Mouse (Mus musculus): ENCODE results near the gene Pkdrej.
A peak's percentile ranks its signal among the peaks of the same experiment; 100 is the strongest.
"Not testable (repeated sequence)": the region's sequence is repeated elsewhere in the genome, so short reads cannot be mapped to it uniquely, and the experiment has no call there.

Gene Pkdrej

DNA sequence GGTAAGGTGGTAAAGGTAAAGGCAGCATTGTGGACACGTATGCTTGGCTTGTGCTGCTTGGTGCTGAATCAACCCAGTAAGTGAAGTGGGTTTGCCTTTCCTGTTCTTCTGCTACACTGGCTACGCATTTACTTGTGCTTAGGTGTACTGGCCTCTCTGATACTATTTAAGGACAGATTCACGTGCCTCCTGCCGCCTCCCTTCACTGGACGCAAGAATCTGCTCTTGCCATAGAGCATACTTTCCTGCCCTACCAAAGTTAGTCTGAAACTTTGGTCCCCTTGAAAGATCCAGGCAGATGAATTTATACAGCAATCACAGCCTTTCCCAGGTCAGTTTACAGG is 11.1 kb downstream of the Pkdrej start:
- no peak for DNase-seq (ENCODE audit: low spot score)

- DNase-seq (ENCODE audit: low spot score), result no peak
Observed at GRCm38 (mm10) chr15:85809091-85809490, 12.4 kb downstream of the Pkdrej start.

GRCm38 (mm10) chr15:85808434-85808833 is 13.1 kb downstream of the Pkdrej start:
- no peak for DNase-seq (ENCODE audit: low spot score)

DNA sequence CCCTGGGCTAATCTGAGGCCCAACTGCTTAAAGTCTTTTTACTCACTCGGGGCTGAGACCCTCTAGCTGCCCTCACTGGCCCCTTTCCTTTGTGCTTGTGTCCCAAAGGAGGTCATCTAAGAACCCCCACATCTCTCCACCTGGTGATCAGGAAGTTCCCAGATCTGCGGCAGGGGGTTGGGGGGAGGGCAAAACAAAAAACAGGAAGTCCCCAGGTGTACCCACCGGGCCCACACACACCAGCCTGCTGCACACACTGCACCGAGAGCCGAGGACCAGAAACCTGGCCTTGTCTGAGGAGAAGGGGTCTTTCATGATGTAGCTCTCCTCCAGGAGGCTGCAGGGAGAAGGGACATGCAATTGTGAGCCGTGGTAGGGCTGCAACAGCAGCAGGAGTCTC is 13.5 kb downstream of the Pkdrej start:
- DNase-seq (ENCODE audit: low spot score), result no peak

- no peak for DNase-seq (ENCODE audit: low spot score)
Observed at GRCm38 (mm10) chr15:85807404-85807803, 14.1 kb downstream of the Pkdrej start.

- DNase-seq (ENCODE audit: low spot score), result no peak
Observed at GRCm38 (mm10) chr15:85806886-85807285, 14.6 kb downstream of the Pkdrej start.

- DNase-seq (ENCODE audit: low spot score), result no peak
Observed at GRCm38 (mm10) chr15:85802931-85803330, 18.6 kb downstream of the Pkdrej start.

DNA sequence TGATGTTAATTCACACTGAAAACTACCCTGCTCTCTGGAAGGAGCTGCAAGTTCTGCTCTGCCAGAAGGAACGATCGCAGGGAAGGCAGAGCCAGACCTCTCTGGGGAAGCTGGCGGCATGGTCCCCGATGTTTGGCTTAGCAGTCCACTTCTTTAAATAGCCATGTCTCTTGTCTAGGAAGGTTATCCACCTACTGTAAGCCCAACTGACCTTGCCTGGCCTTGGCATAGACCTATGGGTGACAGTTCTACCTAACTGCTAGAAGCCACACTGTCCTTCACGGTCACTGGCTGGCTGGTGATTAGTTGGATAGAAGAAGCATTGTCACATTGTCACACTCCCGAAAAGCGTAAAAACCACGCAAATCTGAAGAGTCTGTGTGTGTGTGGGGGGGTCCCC is 22.9 kb downstream of the Pkdrej start:
- DNase-seq (ENCODE audit: low spot score), result no peak

DNA sequence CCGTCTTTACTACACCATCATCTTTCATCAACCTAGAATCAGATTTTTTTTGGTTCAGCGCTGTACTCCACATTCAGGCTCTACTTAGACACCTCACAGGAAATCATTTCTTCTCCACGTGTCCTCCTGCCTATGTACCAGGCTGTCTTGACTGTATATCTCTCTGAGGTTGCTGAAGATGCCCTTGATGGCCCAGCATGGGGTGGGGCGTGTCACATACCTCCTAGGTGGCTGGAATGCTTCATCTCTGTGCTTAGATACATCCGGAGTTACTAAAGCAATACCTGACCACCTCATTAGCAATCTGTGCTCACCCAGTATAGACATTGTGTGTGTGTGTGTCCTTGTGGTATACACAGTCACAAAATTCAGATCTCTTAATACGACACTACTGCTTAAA is 26.0 kb downstream of the Pkdrej start:
- DNase-seq (ENCODE audit: low spot score), result no peak

DNA sequence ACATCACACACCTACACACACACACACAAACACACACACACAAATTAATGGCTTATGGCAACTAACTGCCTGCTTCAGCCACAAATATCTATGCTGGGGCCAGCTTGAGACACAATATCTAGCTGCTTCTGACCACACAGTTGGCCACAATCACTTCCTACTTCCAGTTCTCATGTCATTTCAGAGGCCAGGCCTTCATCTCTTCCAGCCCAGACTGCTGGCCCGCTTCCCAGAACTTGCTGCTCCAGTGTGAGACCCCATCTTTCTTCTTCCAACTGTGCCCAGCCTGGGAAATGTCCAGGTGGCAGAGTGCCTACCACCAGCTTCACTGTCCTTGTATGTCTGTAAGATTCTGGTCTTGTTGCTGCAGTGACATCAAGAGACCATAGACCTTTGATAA is 28.7 kb downstream of the Pkdrej start:
- peak; percentile 23 for DNase-seq (ENCODE audit: low spot score)

- no peak for DNase-seq (ENCODE audit: low spot score)
Observed at GRCm38 (mm10) chr15:85791449-85791848, 30.1 kb downstream of the Pkdrej start.

- DNase-seq (ENCODE audit: low spot score), result no peak
Observed at GRCm38 (mm10) chr15:85788633-85789032, 32.9 kb downstream of the Pkdrej start.

DNA sequence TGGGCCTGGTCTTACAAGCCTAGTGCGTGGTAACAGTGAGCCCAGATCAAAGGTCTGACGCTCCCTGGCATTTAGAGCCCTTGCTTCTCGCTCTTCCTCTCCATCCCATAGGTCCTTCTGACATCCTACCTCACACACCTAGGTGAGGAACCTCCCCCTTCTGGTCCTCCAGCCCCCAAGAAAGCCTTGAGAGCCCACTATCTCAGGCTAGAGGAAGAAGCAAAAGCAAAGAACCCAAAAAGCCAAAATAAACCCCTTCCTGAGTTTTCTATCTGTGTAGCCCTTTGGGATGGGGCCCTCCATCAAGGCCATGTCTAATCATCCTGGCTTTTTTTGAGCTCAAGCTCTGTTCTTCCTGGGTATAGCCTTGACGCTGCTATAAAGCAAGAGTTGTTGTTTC is 33.5 kb downstream of the Pkdrej start:
- DNase-seq (ENCODE audit: low spot score), result no peak

DNA sequence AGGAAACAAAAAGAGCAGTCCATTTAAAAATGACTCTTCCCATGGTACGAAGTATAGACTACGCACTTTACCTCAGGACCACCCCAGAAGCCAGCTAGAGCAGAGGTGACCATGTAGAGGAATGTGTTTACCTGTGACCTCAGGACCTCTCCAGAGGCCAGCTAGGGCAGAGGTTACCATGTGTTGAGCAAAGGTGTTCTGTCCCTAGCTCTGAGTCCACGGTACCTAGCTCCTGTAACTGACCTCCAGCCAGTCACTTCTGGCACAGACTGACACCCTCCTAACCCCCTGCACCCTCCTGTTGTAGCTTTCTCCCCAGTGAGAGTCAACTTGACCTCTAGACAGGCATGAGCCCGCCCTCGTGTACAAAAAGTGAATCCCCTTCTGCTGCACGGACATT is 34.1 kb downstream of the Pkdrej start:
- no peak for DNase-seq (ENCODE audit: low spot score)

GRCm38 (mm10) chr15:85786711-85787110 is 34.8 kb downstream of the Pkdrej start:
- no peak for DNase-seq (ENCODE audit: low spot score)

- no peak for DNase-seq (ENCODE audit: low spot score)
Observed at GRCm38 (mm10) chr15:85784341-85784740, 37.2 kb downstream of the Pkdrej start.

GRCm38 (mm10) chr15:85783146-85783545 is 38.4 kb downstream of the Pkdrej start:
- DNase-seq (ENCODE audit: low spot score), result no peak

DNA sequence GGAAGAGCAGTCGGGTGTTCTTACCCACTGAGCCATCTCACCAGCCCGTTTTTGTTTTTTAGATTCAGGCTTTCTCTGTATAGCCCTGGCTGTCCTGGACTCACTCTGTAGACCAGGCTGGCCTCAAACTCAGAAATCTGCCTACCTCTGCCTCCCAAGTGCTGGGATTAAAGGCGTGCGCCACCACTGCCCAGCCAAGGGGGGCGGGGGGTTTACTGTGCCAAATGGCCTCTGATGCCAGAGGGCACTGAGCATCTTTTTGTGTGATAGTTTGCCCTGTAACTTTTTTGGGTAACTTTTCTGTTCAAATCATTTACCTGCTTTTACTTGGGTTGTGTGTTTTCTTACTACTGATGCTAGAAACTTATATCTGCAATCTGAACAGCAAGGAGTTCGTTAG is 42.6 kb downstream of the Pkdrej start:
- DNase-seq (ENCODE audit: low spot score), result not testable (repeated sequence)

- DNase-seq (ENCODE audit: low spot score), result no peak
Observed at GRCm38 (mm10) chr15:85776771-85777170, 44.8 kb downstream of the Pkdrej start.

GRCm38 (mm10) chr15:85776241-85776640 is 45.3 kb downstream of the Pkdrej start:
- DNase-seq (ENCODE audit: low spot score), result no peak

GRCm38 (mm10) chr15:85775001-85775400 is 46.5 kb downstream of the Pkdrej start:
- DNase-seq (ENCODE audit: low spot score), result no peak

DNA sequence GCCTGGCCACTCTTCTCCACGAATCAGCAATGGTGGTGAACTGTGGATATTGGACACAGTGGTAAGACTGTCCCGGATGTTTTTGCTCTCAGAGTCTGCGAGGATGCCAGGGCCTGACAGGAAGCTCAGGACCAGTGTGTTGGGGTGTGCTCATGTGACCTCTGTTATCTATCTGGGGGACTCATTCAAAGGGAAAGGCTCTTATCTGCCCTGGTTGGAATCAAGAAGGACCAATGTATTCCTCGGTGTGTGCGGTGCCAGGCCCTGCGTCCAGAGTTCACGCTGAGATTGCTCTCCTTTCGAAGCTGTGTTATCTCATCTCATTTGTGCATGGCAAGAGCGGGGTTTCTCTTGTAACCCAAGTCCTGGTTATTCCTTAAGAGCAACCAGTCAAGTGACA is 47.1 kb downstream of the Pkdrej start:
- no peak for DNase-seq (ENCODE audit: low spot score)

DNA sequence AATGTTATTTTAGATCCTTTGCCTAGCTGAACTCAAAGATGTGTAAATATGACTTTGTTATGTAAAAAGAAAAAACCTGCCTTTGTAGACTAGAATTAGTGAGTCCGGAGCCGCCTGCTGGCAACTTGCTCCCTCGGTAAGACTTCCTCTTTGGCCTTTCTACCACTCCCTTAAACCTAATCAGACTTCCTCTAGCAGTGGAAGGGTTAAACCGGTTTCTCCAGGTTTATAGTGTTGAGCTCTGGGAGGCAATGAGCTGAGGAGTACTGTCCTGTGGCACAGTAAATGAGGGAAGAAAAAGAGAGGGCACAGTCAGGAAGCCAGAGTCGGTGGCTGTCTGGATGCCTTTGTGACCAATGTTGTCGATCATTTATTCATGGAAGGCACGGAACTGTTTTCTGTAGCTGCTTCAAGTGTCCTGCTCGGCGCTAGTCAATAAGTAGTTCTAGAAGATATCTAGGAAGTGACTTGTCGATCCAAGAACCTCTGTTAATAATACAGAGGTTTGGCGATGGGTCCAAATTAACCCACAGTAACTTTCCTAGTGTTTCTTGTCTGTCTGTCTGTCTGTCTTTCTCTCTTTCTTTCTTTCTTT is 49.3 kb downstream of the Pkdrej start:
- DNase-seq (ENCODE audit: low spot score), result no peak

DNA sequence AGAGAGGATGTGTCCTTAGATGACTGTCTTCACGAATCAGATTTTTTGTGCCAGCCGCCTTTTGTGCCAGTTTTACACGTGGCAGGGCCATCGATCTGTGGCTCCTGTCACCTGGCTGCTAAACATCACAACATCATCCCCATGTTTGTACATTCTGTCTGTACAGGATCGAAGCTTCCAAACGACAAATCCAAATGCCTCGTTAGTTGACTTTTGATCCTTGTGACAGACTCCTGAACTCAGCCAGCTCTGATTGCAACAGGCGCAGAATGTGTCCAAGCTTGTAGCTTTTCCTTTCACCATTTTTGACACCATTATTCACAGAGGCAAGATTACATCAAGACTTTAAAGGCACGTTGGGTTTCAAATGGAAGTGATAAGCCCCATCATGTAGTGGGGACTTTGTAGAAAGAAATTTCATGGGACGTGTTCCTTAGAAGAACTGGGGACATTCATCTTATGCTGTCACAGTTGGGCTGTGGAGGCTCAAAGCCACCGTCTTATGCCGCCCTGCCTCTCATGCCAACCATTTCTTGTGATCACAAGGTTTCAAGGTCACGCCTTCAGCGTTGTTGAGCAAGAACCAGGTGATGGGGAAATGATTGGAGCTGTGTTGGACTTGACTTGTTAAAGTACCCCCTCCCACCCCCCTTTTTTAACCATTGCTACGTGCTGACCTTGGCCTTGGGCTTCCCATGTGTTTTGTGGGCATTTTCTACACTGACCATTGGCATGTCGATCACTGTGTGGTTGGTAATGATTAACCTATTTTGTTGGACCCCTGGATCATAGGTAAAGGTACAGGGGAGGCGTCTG is 50.0 kb downstream of the Pkdrej start:
- DNase-seq (ENCODE audit: low spot score), result no peak
